Comparison of ENCODE assay signal across 9 mouse cellular contexts in genomic region chr7:118976414-118977166, GRCm38 (mm10). TPM values are rescaled to one million over a fixed set of nuclear protein-coding genes. Genes with fewer than 3 reads are reported as not detected.
DNase-seq lines count a peak whose midpoint lies in the region; ATAC-seq and TF ChIP-seq lines count a peak whose summit lies in the region.
"Had no signal": no experiment of that assay in that cellular context is flagged by ENCODE, and none has a peak within 500 bp of the region (broad histone marks: within the 10 kb centered on the region; RNA-seq: fewer than 3 reads in every experiment).

No protein-coding gene starts in this region.

- H3K4me1 ChIP-seq in hindbrain, postnatal 0 days (ENCODE audit: insufficient read depth, low read length), result peaks cover 30% of the 10 kb centered on the region

- no peak for TF ChIP-seq CTCF in hindbrain, postnatal 0 days (IDR thresholded peaks at IDR 0.05; ENCODE audit: low read depth)

- 20% methylated on average over 14 of the region's 14 CpGs for WGBS in hindbrain, postnatal 0 days

- H3K27me3 ChIP-seq in hindbrain, postnatal 0 days (ENCODE audit: insufficient read depth, low read length), result no peaks in the 10 kb centered on the region

- DNase-seq in ovary, adult 18-20 months (ENCODE audit: low spot score), result peak; percentile 21
- no peak for DNase-seq in ovary, postnatal 10 days (ENCODE audit: low spot score)
- peak; percentile 71 for DNase-seq in embryo, embryonic 10 days (ENCODE audit: low spot score)
- peak; percentile 58 to 67 for DNase-seq in gastrocnemius, postnatal 36 days
- peak; percentile 69 for DNase-seq in hindbrain, postnatal 0 days (ENCODE audit: low spot score)
- peak; percentile 81 for DNase-seq in lung, postnatal 10 days
- DNase-seq in right cerebral cortex, postnatal 25 days, result peak; percentile 51
- DNase-seq in spleen, adult 12 weeks (ENCODE audit: low spot score), result no peak

- H3K4me3 ChIP-seq in hindbrain, postnatal 0 days (ENCODE audit: low read length), result no peak overlapping the region

- peak; percentile 81 for ATAC-seq in hindbrain, postnatal 0 days

- no peaks in the 10 kb centered on the region for H3K9me3 ChIP-seq in hindbrain, postnatal 0 days (ENCODE audit: low read length)

- intact Hi-C loops in gastrocnemius, postnatal 36 days (cut with DNase I), result no loop called here

- H3K27ac ChIP-seq in hindbrain, postnatal 0 days, result peak overlapping the region; percentile 78
- H3K27ac ChIP-seq: liver, embryonic 14.5 days had no signal

- H3K36me3 ChIP-seq in hindbrain, postnatal 0 days (ENCODE audit: insufficient read depth, low read length), result no peaks in the 10 kb centered on the region

- H3K9ac ChIP-seq in hindbrain, postnatal 0 days (replicated peaks; ENCODE audit: low read length), result 0 out of 2 replicates have a peak overlapping the region, but pooled peaks have one; percentile 24
- H3K9ac ChIP-seq: liver, embryonic 14.5 days had no signal

- peak overlapping the region; percentile 41 for H3K4me2 ChIP-seq in hindbrain, postnatal 0 days (ENCODE audit: low read depth, low read length)

RNA-seq across cellular contexts. Expression of gene Gprc5b, which starts 18.4 kb away (rescaled TPM):
- 10 to 100 TPM; 14.0 to 19.0 TPM for total RNA-seq in gastrocnemius, postnatal 36 days (2021)
- total RNA-seq in hindbrain, postnatal 0 days (2014; rRNA removed), result 42.8 and 56.9 TPM in 2 replicates
- polyA plus RNA-seq in hindbrain, postnatal 0 days (2015; fragmentation: Nextera tagmentation; extraction: Ambion mirVana), result 9.5 and 10.6 TPM in 2 replicates

Comparison
In these comparisons a context has a peak if more than half of its experiments do, and no peak if none do; other contexts are left out.
1. DNase-seq: peak in ovary, adult 18-20 months (single experiment), embryo, embryonic 10 days (single experiment), gastrocnemius, postnatal 36 days (2 of 2), hindbrain, postnatal 0 days (single experiment), lung, postnatal 10 days (single experiment) and right cerebral cortex, postnatal 25 days (single experiment); none in ovary, postnatal 10 days (single experiment) and spleen, adult 12 weeks (single experiment).